Mouse (Mus musculus) intestine, embryonic 15.5 days (tissue): ENCODE measurements around the gene Tnfaip2. TPM values are rescaled to one million over a fixed set of nuclear protein-coding genes. Genes with fewer than 3 reads are reported as not detected.

ENCODE experiments used
- ATAC-seq: fragments of 200-750 bp; cut with Nextera tagmentation; 2 replicates; pipeline ENCODE4 v1.8.0; 2017; ENCODE audit warnings: moderate TSS enrichment, moderate library complexity
- H3K27ac ChIP-seq: fragments of 300-500 bp; sonication (generic); 2 replicates; pipeline ENCODE4 v1.5.1; 2015; ENCODE audit warnings: mild to moderate bottlenecking, inconsistent platforms
- H3K27me3 ChIP-seq: fragments of 300-500 bp; sonication (generic); replicated peaks from 2 replicates; pipeline ENCODE4 v1.6.1; 2015; ENCODE audit warnings: inconsistent platforms
- H3K36me3 ChIP-seq: fragments of 300-500 bp; sonication (generic); 2 replicates; pipeline ENCODE4 v1.6.1; 2015; ENCODE audit warnings: inconsistent platforms
- H3K4me1 ChIP-seq: fragments of 300-500 bp; sonication (generic); replicated peaks from 2 replicates; pipeline ENCODE4 v1.6.1; 2015; ENCODE audit warnings: inconsistent platforms
- H3K4me2 ChIP-seq: fragments of 300-500 bp; sonication (generic); replicated peaks from 2 replicates; pipeline ENCODE4 v1.6.1; 2015; ENCODE audit warnings: mild to moderate bottlenecking, inconsistent platforms
- H3K4me3 ChIP-seq: fragments of 300-500 bp; sonication (generic); replicated peaks from 2 replicates; pipeline ENCODE4 v1.5.1; 2015; ENCODE audit warnings: inconsistent platforms
- H3K9ac ChIP-seq: fragments of 300-500 bp; sonication (generic); 2 replicates; pipeline ENCODE4 v1.6.1; 2015; ENCODE audit warnings: inconsistent platforms
- H3K9me3 ChIP-seq: fragments of 300-500 bp; sonication (generic); 2 replicates; pipeline ENCODE4 v1.6.1; 2016; ENCODE audit warnings: inconsistent platforms
- WGBS: fragments of 180-500 bp; shearing (Covaris S2); methylation state at CpG from one replicate; pipeline ENCODE4 v1.1.7; 2015; 5-methylcytosine and 5-hydroxymethylcytosine counted together
- polyA plus RNA-seq: library from polyadenylated mRNA; unstranded; fragments of >200 nt; fragmentation: Nextera tagmentation; extraction: Ambion mirVana; gene quantifications from 2 replicates; pipeline ENCODE4 v1.2.1, GENCODE M21; 2015

Gene Tnfaip2
- polyA plus RNA-seq, 1 experiment from 2014 or later = 5.7 TPM

GRCm38 (mm10) chr12:111440701-111441373 lies 1.4 kb upstream of the Tnfaip2 start:
- H3K36me3 ChIP-seq = no peaks in the 10 kb centered on the region
- H3K27me3 ChIP-seq = peaks cover 46% of the 10 kb centered on the region
- H3K9ac ChIP-seq = no peak overlapping the region
- H3K27ac ChIP-seq = no peak overlapping the region
- 89% methylated on average over 9 of the region's 9 CpGs for WGBS
- no peak overlapping the region for H3K4me2 ChIP-seq
- peaks cover 33% of the 10 kb centered on the region for H3K4me1 ChIP-seq
- no peak overlapping the region for H3K4me3 ChIP-seq
- ATAC-seq = no peak
- no peaks in the 10 kb centered on the region for H3K9me3 ChIP-seq

- no peaks in the 10 kb centered on the region for H3K36me3 ChIP-seq
- H3K9me3 ChIP-seq = no peaks in the 10 kb centered on the region
- H3K4me3 ChIP-seq = no peak overlapping the region
- no peak overlapping the region for H3K9ac ChIP-seq
- 81% methylated on average over 3 of the region's 3 CpGs for WGBS
- peaks cover 36% of the 10 kb centered on the region for H3K4me1 ChIP-seq
- peaks cover 53% of the 10 kb centered on the region for H3K27me3 ChIP-seq
- no peak for ATAC-seq
- H3K27ac ChIP-seq = no peak overlapping the region
- H3K4me2 ChIP-seq = no peak overlapping the region
Measured at GRCm38 (mm10) chr12:111441523-111441922, 746 bp upstream of the Tnfaip2 start.

- H3K4me3 ChIP-seq = peak overlapping the region; percentile 42
- peaks cover 35% of the 10 kb centered on the region for H3K4me1 ChIP-seq
- peak overlapping the region; percentile 84 for H3K4me2 ChIP-seq
- ATAC-seq = peak; percentile 34; the same call in 1 of the 2 replicates
- H3K27ac ChIP-seq = no peak overlapping the region
- 29% methylated on average over 15 of the region's 15 CpGs for WGBS
- H3K9ac ChIP-seq = no peak overlapping the region
- H3K9me3 ChIP-seq = no peaks in the 10 kb centered on the region
- peaks cover 70% of the 10 kb centered on the region for H3K27me3 ChIP-seq
- H3K36me3 ChIP-seq = no peaks in the 10 kb centered on the region
Measured at GRCm38 (mm10) chr12:111443011-111443870, 972 bp downstream of the Tnfaip2 start.

GRCm38 (mm10) chr12:111443921-111444831 lies 1.9 kb downstream of the Tnfaip2 start:
- Histone ChIP-seq H3K4me3 (no peak overlapping the region), H3K36me3 (no peaks in the 10 kb centered on the region), H3K9me3 (no peaks in the 10 kb centered on the region), H3K27me3 (peaks cover 78% of the 10 kb centered on the region), H3K9ac (no peak overlapping the region), H3K27ac (no peak overlapping the region), H3K4me1 (peaks cover 42% of the 10 kb centered on the region), H3K4me2 (peak overlapping the region; percentile 84; the same call in 1 of the 2 replicates)
- no peak for ATAC-seq
- 43% methylated on average over 10 of the region's 10 CpGs for WGBS

GRCm38 (mm10) chr12:111445161-111445889 lies 3.1 kb downstream of the Tnfaip2 start:
- ATAC-seq = no peak
- Histone ChIP-seq H3K4me3 (peak overlapping the region; percentile 3; the same call in 1 of the 2 replicates), H3K9ac (no peak overlapping the region; the same call in 1 of the 2 replicates), H3K4me2 (peak overlapping the region; percentile 53), H3K36me3 (no peaks in the 10 kb centered on the region), H3K4me1 (peaks cover 50% of the 10 kb centered on the region), H3K27ac (no peak overlapping the region), H3K9me3 (no peaks in the 10 kb centered on the region), H3K27me3 (peaks cover 87% of the 10 kb centered on the region)
- 14% methylated on average over 47 of the region's 52 CpGs for WGBS

- Histone ChIP-seq H3K4me2 (peak overlapping the region; percentile 53), H3K27me3 (peaks cover 90% of the 10 kb centered on the region), H3K36me3 (no peaks in the 10 kb centered on the region), H3K4me3 (peak overlapping the region; percentile 3; the same call in 1 of the 2 replicates), H3K9me3 (no peaks in the 10 kb centered on the region), H3K27ac (no peak overlapping the region), H3K9ac (no peak overlapping the region; the same call in 1 of the 2 replicates), H3K4me1 (peaks cover 56% of the 10 kb centered on the region)
- no peak for ATAC-seq
- WGBS = 12% methylated on average over 27 of the region's 27 CpGs
Measured at GRCm38 (mm10) chr12:111445890-111446613, 3.8 kb downstream of the Tnfaip2 start.

GRCm38 (mm10) chr12:111446745-111447144 lies 4.5 kb downstream of the Tnfaip2 start:
- Histone ChIP-seq H3K27ac (no peak overlapping the region), H3K9me3 (no peaks in the 10 kb centered on the region), H3K4me1 (peaks cover 56% of the 10 kb centered on the region), H3K4me2 (no peak overlapping the region), H3K36me3 (no peaks in the 10 kb centered on the region), H3K4me3 (no peak overlapping the region), H3K9ac (no peak overlapping the region), H3K27me3 (peaks cover 85% of the 10 kb centered on the region)
- no peak for ATAC-seq
- 37% methylated on average over 5 of the region's 5 CpGs for WGBS

GRCm38 (mm10) chr12:111447350-111447749 lies 5.1 kb downstream of the Tnfaip2 start:
- 39% methylated on average over 9 of the region's 9 CpGs for WGBS
- Histone ChIP-seq H3K9me3 (no peaks in the 10 kb centered on the region), H3K27ac (no peak overlapping the region), H3K9ac (no peak overlapping the region), H3K27me3 (peaks cover 79% of the 10 kb centered on the region), H3K4me3 (no peak overlapping the region), H3K4me2 (no peak overlapping the region), H3K36me3 (no peaks in the 10 kb centered on the region), H3K4me1 (peaks cover 50% of the 10 kb centered on the region)
- ATAC-seq = no peak

GRCm38 (mm10) chr12:111447898-111448760 lies 5.9 kb downstream of the Tnfaip2 start:
- Histone ChIP-seq H3K36me3 (no peaks in the 10 kb centered on the region), H3K9ac (no peak overlapping the region), H3K27me3 (peaks cover 72% of the 10 kb centered on the region), H3K4me1 (peaks cover 42% of the 10 kb centered on the region), H3K4me3 (no peak overlapping the region), H3K4me2 (no peak overlapping the region), H3K27ac (no peak overlapping the region), H3K9me3 (no peaks in the 10 kb centered on the region)
- ATAC-seq = no peak
- 27% methylated on average over 22 of the region's 22 CpGs for WGBS

- Histone ChIP-seq H3K4me2 (no peak overlapping the region), H3K36me3 (no peaks in the 10 kb centered on the region), H3K9ac (no peak overlapping the region), H3K4me3 (no peak overlapping the region), H3K27ac (no peak overlapping the region), H3K4me1 (peaks cover 49% of the 10 kb centered on the region), H3K9me3 (no peaks in the 10 kb centered on the region), H3K27me3 (peaks cover 62% of the 10 kb centered on the region)
- 18% methylated on average over 13 of the region's 14 CpGs for WGBS
- peak; percentile 45 for ATAC-seq
Measured at GRCm38 (mm10) chr12:111448931-111449705, 6.8 kb downstream of the Tnfaip2 start.
